Mouse (Mus musculus) heart, embryonic 15.5 days (tissue): ENCODE results near the gene Atg101. TPM values are rescaled to one million over a fixed set of nuclear protein-coding genes. Genes with fewer than 3 reads are reported as not detected.

ENCODE experiments used
- ATAC-seq: fragments of 200-750 bp; cut with Nextera tagmentation; replicated peaks from 2 replicates; pipeline ENCODE4 v1.8.0; 2017; ENCODE audit warnings: low read depth, moderate TSS enrichment; ENCODE audit not compliant: insufficient number of reproducible peaks, insufficient read depth, low FRiP score
- H3K27ac ChIP-seq: fragments of 300-500 bp; sonication (generic); 2 replicates; pipeline ENCODE4 v1.5.1; 2015; ENCODE audit warnings: mild to moderate bottlenecking, inconsistent platforms
- H3K27me3 ChIP-seq: fragments of 300-500 bp; sonication (generic); 2 replicates; pipeline ENCODE4 v1.6.1; 2015; ENCODE audit warnings: inconsistent platforms
- H3K36me3 ChIP-seq: fragments of 300-500 bp; sonication (generic); 2 replicates; pipeline ENCODE4 v1.6.1; 2015; ENCODE audit warnings: mild to moderate bottlenecking, inconsistent platforms
- H3K4me1 ChIP-seq: fragments of 300-500 bp; sonication (generic); replicated peaks from 2 replicates; pipeline ENCODE4 v1.6.1; 2015; ENCODE audit warnings: inconsistent platforms
- H3K4me2 ChIP-seq: fragments of 300-500 bp; sonication (generic); 2 replicates; pipeline ENCODE4 v1.6.1; 2015; ENCODE audit warnings: inconsistent platforms, mild to moderate bottlenecking, moderate library complexity
- H3K4me3 ChIP-seq: fragments of 300-500 bp; sonication (generic); 2 replicates; pipeline ENCODE4 v1.5.1; 2015; ENCODE audit warnings: mild to moderate bottlenecking, inconsistent platforms
- H3K9ac ChIP-seq: fragments of 300-500 bp; sonication (generic); 2 replicates; pipeline ENCODE4 v1.6.1; 2015; ENCODE audit warnings: mild to moderate bottlenecking, inconsistent platforms
- H3K9me3 ChIP-seq: fragments of 300-500 bp; sonication (generic); replicated peaks from 2 replicates; pipeline ENCODE4 v1.6.1; 2016; ENCODE audit warnings: inconsistent platforms
- WGBS: fragments of 180-500 bp; shearing (Covaris S2); methylation state at CpG from one replicate; pipeline ENCODE4 v1.1.7; 2015; ENCODE audit warnings: mixed read lengths; 5-methylcytosine and 5-hydroxymethylcytosine counted together
- polyA plus RNA-seq: library from polyadenylated mRNA; unstranded; fragments of >200 nt; fragmentation: Nextera tagmentation; extraction: Ambion mirVana; gene quantifications from 2 replicates; pipeline ENCODE4 v1.2.1, GENCODE M21; 2015

Atg101 gene
- polyA plus RNA-seq, 1 experiment from 2014 or later: 52.0 TPM

- Histone ChIP-seq H3K36me3 (no peaks in the 10 kb centered on the region), H3K27me3 (no peaks in the 10 kb centered on the region), H3K4me2 (no peak overlapping the region), H3K27ac (peak overlapping the region; percentile 32), H3K4me3 (no peak overlapping the region), H3K4me1 (peaks cover 51% of the 10 kb centered on the region), H3K9me3 (no peaks in the 10 kb centered on the region), H3K9ac (no peak overlapping the region)
- 67% methylated on average over 7 of the region's 7 CpGs for WGBS
- no peak for ATAC-seq
These were observed 28.1 kb upstream of the Atg101 start for GRCm38 (mm10) chr15:101255842-101256462.

- no peak overlapping the region for H3K4me2 ChIP-seq
- no peaks in the 10 kb centered on the region for H3K36me3 ChIP-seq
- no peaks in the 10 kb centered on the region for H3K27me3 ChIP-seq
- peak overlapping the region; percentile 32 for H3K27ac ChIP-seq
- no peaks in the 10 kb centered on the region for H3K9me3 ChIP-seq
- no peak overlapping the region for H3K4me3 ChIP-seq
- no peak overlapping the region for H3K9ac ChIP-seq
- H3K4me1 ChIP-seq: peaks cover 58% of the 10 kb centered on the region
- no peak for ATAC-seq
- 66% methylated on average over 14 of the region's 14 CpGs for WGBS
These were observed 27.4 kb upstream of the Atg101 start for GRCm38 (mm10) chr15:101256463-101257206.

GRCm38 (mm10) chr15:101258420-101258819 lies 25.7 kb upstream of the Atg101 start:
- Histone ChIP-seq H3K36me3 (no peaks in the 10 kb centered on the region), H3K27me3 (no peaks in the 10 kb centered on the region), H3K9ac (no peak overlapping the region), H3K4me2 (no peak overlapping the region), H3K4me3 (no peak overlapping the region), H3K4me1 (peaks cover 71% of the 10 kb centered on the region), H3K27ac (no peak overlapping the region), H3K9me3 (no peaks in the 10 kb centered on the region)
- 77% methylated on average over 11 of the region's 11 CpGs for WGBS
- no peak for ATAC-seq

GRCm38 (mm10) chr15:101259922-101260321 lies 24.1 kb upstream of the Atg101 start:
- H3K4me3 ChIP-seq: no peak overlapping the region
- ATAC-seq: no peak
- peak overlapping the region; percentile 93 for H3K27ac ChIP-seq
- 79% methylated on average over 3 of the region's 3 CpGs for WGBS
- no peaks in the 10 kb centered on the region for H3K9me3 ChIP-seq
- no peak overlapping the region for H3K9ac ChIP-seq
- H3K4me2 ChIP-seq: no peak overlapping the region
- no peaks in the 10 kb centered on the region for H3K27me3 ChIP-seq
- H3K36me3 ChIP-seq: no peaks in the 10 kb centered on the region
- H3K4me1 ChIP-seq: peaks cover 60% of the 10 kb centered on the region

- H3K4me2 ChIP-seq: peak overlapping the region; percentile 50
- H3K27me3 ChIP-seq: no peaks in the 10 kb centered on the region
- no peaks in the 10 kb centered on the region for H3K9me3 ChIP-seq
- peak overlapping the region; percentile 52; the same call in 1 of the 2 replicates for H3K9ac ChIP-seq
- WGBS: 25% methylated on average over 10 of the region's 10 CpGs
- no peaks in the 10 kb centered on the region for H3K36me3 ChIP-seq
- H3K27ac ChIP-seq: peak overlapping the region; percentile 93
- peak; percentile 21; the same call in 1 of the 2 replicates for ATAC-seq
- H3K4me3 ChIP-seq: no peak overlapping the region
- H3K4me1 ChIP-seq: peaks cover 60% of the 10 kb centered on the region
These were observed 23.7 kb upstream of the Atg101 start for GRCm38 (mm10) chr15:101260387-101260786.

GRCm38 (mm10) chr15:101260874-101261622 lies 23.0 kb upstream of the Atg101 start:
- WGBS: 10% methylated on average over 13 of the region's 13 CpGs
- Histone ChIP-seq H3K27me3 (no peaks in the 10 kb centered on the region), H3K4me3 (peak overlapping the region; percentile 4; the same call in 1 of the 2 replicates), H3K4me1 (peaks cover 60% of the 10 kb centered on the region), H3K36me3 (no peaks in the 10 kb centered on the region), H3K9me3 (no peaks in the 10 kb centered on the region), H3K4me2 (peak overlapping the region; percentile 50), H3K9ac (peak overlapping the region; percentile 52), H3K27ac (peak overlapping the region; percentile 93)
- no peak; the same call in 1 of the 2 replicates for ATAC-seq

GRCm38 (mm10) chr15:101262502-101262901 lies 21.6 kb upstream of the Atg101 start:
- no peak; the same call in 1 of the 2 replicates for ATAC-seq
- Histone ChIP-seq H3K9ac (no peak overlapping the region), H3K27ac (peak overlapping the region; percentile 93), H3K27me3 (no peaks in the 10 kb centered on the region), H3K9me3 (no peaks in the 10 kb centered on the region), H3K4me1 (peaks cover 55% of the 10 kb centered on the region), H3K4me3 (no peak overlapping the region), H3K4me2 (0 out of 2 replicates have a peak overlapping the region, but pooled peaks have one; percentile 1), H3K36me3 (no peaks in the 10 kb centered on the region)
- 71% methylated on average over 5 of the region's 5 CpGs for WGBS

GRCm38 (mm10) chr15:101266132-101266963 lies 17.7 kb upstream of the Atg101 start:
- Histone ChIP-seq H3K27me3 (no peaks in the 10 kb centered on the region), H3K36me3 (peaks cover 14% of the 10 kb centered on the region), H3K4me1 (peaks cover 52% of the 10 kb centered on the region), H3K4me2 (peak overlapping the region; percentile 83), H3K27ac (peak overlapping the region; percentile 93), H3K4me3 (peak overlapping the region; percentile 57), H3K9ac (peak overlapping the region; percentile 61), H3K9me3 (no peaks in the 10 kb centered on the region)
- peak; percentile 91 for ATAC-seq
- WGBS: 2% methylated on average over 53 of the region's 57 CpGs

- Histone ChIP-seq H3K9ac (peak overlapping the region; percentile 59), H3K27ac (peak overlapping the region; percentile 93), H3K9me3 (no peaks in the 10 kb centered on the region), H3K4me1 (peaks cover 43% of the 10 kb centered on the region), H3K4me3 (peak overlapping the region; percentile 57), H3K27me3 (no peaks in the 10 kb centered on the region), H3K4me2 (peak overlapping the region; percentile 83), H3K36me3 (peaks cover 23% of the 10 kb centered on the region)
- 4% methylated on average over 25 of the region's 25 CpGs for WGBS
- no peak for ATAC-seq
These were observed 16.7 kb upstream of the Atg101 start for GRCm38 (mm10) chr15:101267053-101268032.
